Mouse (Mus musculus): ENCODE measurements around the gene Ost4. TPM values are rescaled to one million over a fixed set of nuclear protein-coding genes. Genes with fewer than 3 reads are reported as not detected.

Ost4 gene
- polyA plus RNA-seq (2015; fragmentation: Nextera tagmentation; extraction: Ambion mirVana) = 244 and 282 TPM in 2 replicates

DNA sequence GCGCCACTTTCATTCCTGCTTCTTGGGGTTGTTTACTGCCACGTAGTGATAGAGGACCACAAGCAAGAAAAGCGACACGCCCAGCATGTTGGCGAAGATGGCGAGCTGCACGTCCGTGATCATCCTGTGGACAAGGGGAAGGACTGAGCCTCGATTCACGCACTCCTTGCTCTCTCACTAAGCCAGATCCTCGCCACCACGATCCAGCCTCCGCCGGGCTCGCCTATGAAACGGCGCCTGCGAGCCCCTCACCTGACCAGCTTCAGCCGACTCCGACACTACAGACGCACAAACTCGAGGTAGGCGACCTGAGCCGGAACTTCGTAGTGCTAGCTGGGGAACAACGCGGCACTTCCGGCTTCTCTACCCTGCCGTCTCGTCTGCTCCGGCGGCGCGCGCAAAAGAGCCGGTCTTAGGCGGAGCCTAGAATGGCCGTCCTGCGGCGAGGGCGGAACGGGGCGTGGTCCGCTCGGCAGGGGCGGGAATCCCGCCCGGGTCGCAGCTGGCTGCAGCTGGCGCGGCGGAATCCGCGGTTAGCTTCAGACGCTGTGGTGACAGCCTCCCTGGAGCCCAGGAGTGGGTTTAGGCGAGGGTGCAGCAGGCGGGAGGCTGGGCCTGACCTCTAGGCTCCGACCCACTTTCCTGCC, at the start of gene Ost4:
Ost4 (minus strand) TSS at position 376 of the 647 bp plus-strand sequence.
- H3K27me3 ChIP-seq (replicated peaks) = no peaks in the 10 kb centered on the region
- peak within 1 kb of the TSS; percentile 91 for H3K27ac ChIP-seq (replicated peaks)
- H3K4me2 ChIP-seq = peak within 1 kb of the TSS; percentile 96
- peak; percentile 95 for ATAC-seq (ENCODE audit: low FRiP score)
- H3K36me3 ChIP-seq = peaks cover 26% of the 10 kb centered on the region
- H3K9me3 ChIP-seq (replicated peaks) = no peaks in the 10 kb centered on the region
- peak within 1 kb of the TSS; percentile 67 for H3K4me3 ChIP-seq (replicated peaks)
- under 1% methylated on average over 58 of the region's 58 CpGs for WGBS
- peaks cover 41% of the 10 kb centered on the region for H3K4me1 ChIP-seq
- H3K9ac ChIP-seq (replicated peaks) = peak within 1 kb of the TSS; percentile 81

DNA sequence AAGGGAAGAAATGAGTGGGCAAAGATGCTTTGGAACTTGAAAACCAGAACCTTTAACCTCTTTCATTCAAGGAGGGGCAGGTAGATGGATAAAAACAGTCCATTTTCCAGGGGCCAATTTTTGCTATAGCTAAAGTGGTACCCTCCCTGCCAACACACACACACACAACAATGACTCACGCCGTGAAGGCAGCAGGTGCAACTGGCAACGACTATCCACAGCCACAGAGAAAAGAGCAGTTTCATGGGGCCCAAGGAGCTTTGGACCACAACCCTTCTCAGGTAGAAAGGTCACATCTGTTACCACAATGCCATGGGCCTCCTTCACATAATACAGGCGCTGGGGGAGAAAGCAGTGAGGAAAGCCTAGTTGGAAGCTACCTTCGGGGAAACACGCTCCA, 48.2 kb upstream of the Ost4 start:
- Histone ChIP-seq H3K9ac (replicated peaks) (no peak overlapping the region), H3K36me3 (peaks cover 51% of the 10 kb centered on the region), H3K4me1 (peaks cover 31% of the 10 kb centered on the region), H3K4me3 (replicated peaks) (no peak overlapping the region), H3K27me3 (replicated peaks) (no peaks in the 10 kb centered on the region), H3K9me3 (replicated peaks) (no peaks in the 10 kb centered on the region), H3K4me2 (no peak overlapping the region), H3K27ac (replicated peaks) (no peak overlapping the region)
- no peak for ATAC-seq (ENCODE audit: low FRiP score)
- WGBS = 94% methylated on average over 6 of the region's 6 CpGs

DNA sequence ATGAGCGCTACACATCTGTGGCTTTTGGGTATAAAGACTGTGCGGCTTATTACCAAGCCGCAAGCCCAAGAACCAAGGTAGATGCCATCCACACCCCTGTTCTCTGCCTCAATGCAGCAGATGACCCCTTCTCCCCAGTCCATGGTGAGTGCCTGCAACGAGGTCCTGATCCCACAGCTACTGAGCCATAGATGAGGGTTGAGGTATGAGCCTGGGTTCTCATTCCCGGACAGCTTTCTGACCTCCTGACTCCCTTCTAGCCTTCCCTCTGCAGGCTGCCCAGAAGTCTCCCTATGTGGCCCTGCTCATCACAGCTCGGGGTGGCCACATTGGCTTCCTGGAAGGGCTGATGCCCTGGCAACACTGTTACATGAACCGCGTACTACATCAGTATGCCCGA, 47.0 kb upstream of the Ost4 start:
- peaks cover 51% of the 10 kb centered on the region for H3K36me3 ChIP-seq
- WGBS = 94% methylated on average over 9 of the region's 9 CpGs

DNA sequence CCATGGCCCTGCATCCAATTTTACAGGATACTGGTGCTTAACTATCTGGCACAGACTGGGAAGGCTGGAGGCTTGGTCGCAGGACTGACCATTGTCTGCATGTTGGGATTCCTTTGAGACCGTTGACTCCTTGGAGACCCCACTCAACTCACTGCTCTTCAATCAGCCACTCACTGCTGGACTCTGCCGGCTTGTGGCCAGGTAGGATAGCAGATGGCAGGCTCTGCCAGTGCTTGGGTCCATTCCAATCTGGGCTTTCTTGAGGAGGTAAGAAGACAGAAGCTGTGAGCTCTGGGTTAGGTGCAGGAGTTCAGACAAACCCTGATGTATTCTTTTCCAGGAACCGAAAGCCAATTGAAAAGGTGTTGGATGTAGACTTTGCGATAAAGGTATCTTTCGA, 46.5 kb upstream of the Ost4 start:
- H3K4me3 ChIP-seq (replicated peaks) = no peak overlapping the region
- peaks cover 36% of the 10 kb centered on the region for H3K4me1 ChIP-seq
- no peak overlapping the region for H3K4me2 ChIP-seq
- no peaks in the 10 kb centered on the region for H3K27me3 ChIP-seq (replicated peaks)
- H3K9me3 ChIP-seq (replicated peaks) = no peaks in the 10 kb centered on the region
- 88% methylated on average over 6 of the region's 6 CpGs for whole genome bisulfite sequencing
- no peak overlapping the region for H3K9ac ChIP-seq (replicated peaks)
- H3K36me3 ChIP-seq = peaks cover 51% of the 10 kb centered on the region
- no peak overlapping the region for H3K27ac ChIP-seq (replicated peaks)
- ATAC-seq (ENCODE audit: low FRiP score) = no peak

More for the DNA sequence above, 47.0 kb upstream of the Ost4 start:
- Histone ChIP-seq H3K27ac (replicated peaks) (no peak overlapping the region), H3K4me2 (no peak overlapping the region), H3K9me3 (replicated peaks) (no peaks in the 10 kb centered on the region), H3K4me1 (peaks cover 36% of the 10 kb centered on the region), H3K9ac (replicated peaks) (no peak overlapping the region), H3K27me3 (replicated peaks) (no peaks in the 10 kb centered on the region), H3K4me3 (replicated peaks) (no peak overlapping the region)
- ATAC-seq (ENCODE audit: low FRiP score) = no peak

DNA sequence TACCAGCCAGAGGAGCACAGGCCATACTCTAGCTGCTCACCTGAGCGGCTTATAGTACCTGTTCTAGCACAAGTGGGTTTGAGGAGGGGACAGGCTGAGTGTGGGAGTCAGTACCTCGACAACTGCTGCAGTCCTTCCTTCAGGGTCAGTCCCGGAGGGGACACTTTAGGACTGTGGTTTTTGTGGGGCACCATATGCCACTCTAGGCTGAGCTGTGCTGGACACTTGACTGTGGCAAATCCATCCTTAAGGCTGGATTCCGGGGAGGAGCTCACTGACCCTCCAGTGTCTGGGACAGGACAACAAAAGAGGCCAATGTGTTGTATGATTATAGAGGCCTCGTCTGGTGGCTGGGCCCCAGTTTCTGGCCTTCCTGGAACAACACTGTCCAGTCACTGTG, 45.0 kb upstream of the Ost4 start:
- ATAC-seq (ENCODE audit: low FRiP score) = no peak
- no peak overlapping the region for H3K27ac ChIP-seq (replicated peaks)

DNA sequence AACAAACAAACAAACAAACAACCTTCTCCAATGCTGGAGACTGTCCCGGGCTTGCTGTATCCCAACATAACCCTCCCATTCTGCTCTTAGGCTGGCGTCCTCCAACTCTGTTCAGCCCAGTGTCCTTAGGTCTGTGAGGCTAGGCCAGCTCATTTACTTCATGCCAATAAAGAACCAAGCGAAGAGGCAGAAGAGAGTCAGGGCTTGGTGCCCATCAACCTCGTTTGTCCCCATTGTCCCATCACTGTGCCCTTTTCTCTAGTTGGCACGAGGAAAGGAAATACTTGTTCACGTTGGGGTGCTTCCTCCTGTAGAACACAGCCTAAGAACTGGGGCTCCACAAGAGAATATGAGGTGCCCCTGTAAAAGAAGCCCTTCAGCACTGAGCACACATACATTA, 44.1 kb upstream of the Ost4 start:
- no peaks in the 10 kb centered on the region for H3K9me3 ChIP-seq (replicated peaks)
- H3K36me3 ChIP-seq = peaks cover 40% of the 10 kb centered on the region
- no peak overlapping the region for H3K27ac ChIP-seq (replicated peaks)
- peaks cover 22% of the 10 kb centered on the region for H3K4me1 ChIP-seq
- no peak overlapping the region for H3K4me2 ChIP-seq
- no peaks in the 10 kb centered on the region; the same call in 1 of the 2 replicates for H3K27me3 ChIP-seq (replicated peaks)
- WGBS = 79% methylated on average over 6 of the region's 6 CpGs
- ATAC-seq (ENCODE audit: low FRiP score) = no peak
- no peak overlapping the region for H3K9ac ChIP-seq (replicated peaks)
- H3K4me3 ChIP-seq (replicated peaks) = no peak overlapping the region

More for the DNA sequence above, 45.0 kb upstream of the Ost4 start:
- H3K9me3 ChIP-seq (replicated peaks) = no peaks in the 10 kb centered on the region
- no peaks in the 10 kb centered on the region; the same call in 1 of the 2 replicates for H3K27me3 ChIP-seq (replicated peaks)
- no peak overlapping the region for H3K9ac ChIP-seq (replicated peaks)
- H3K36me3 ChIP-seq = peaks cover 42% of the 10 kb centered on the region
- peaks cover 25% of the 10 kb centered on the region for H3K4me1 ChIP-seq
- WGBS = 88% methylated on average over 5 of the region's 5 CpGs
- no peak overlapping the region for H3K4me2 ChIP-seq
- no peak overlapping the region for H3K4me3 ChIP-seq (replicated peaks)

DNA sequence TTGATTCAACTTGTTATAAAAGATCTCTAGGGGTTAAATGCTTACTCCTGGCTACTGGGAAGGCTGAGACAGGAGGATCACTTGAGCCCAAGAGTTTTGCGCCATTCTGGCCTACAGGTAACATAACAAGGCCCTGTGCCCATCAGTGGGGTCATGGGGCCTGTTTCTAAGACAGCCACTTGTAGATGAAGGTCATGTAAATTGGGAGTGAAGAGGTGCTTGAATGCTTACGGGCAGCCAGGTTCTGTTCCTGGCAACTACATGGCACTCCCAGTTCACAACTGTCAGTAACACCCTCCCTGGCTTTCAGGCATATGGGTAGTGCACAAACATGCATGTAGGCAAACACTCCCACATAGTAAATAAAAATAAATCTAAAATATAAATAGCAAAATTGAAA, 43.3 kb upstream of the Ost4 start:
- Histone ChIP-seq H3K9me3 (replicated peaks) (no peaks in the 10 kb centered on the region), H3K9ac (replicated peaks) (no peak overlapping the region), H3K27me3 (replicated peaks) (no peaks in the 10 kb centered on the region; the same call in 1 of the 2 replicates), H3K36me3 (peaks cover 37% of the 10 kb centered on the region), H3K4me1 (peaks cover 24% of the 10 kb centered on the region), H3K4me3 (replicated peaks) (no peak overlapping the region), H3K4me2 (peak overlapping the region; percentile 88), H3K27ac (replicated peaks) (no peak overlapping the region)
- 92% methylated on average over 2 of the region's 2 CpGs for WGBS
- ATAC-seq (ENCODE audit: low FRiP score) = no peak

DNA sequence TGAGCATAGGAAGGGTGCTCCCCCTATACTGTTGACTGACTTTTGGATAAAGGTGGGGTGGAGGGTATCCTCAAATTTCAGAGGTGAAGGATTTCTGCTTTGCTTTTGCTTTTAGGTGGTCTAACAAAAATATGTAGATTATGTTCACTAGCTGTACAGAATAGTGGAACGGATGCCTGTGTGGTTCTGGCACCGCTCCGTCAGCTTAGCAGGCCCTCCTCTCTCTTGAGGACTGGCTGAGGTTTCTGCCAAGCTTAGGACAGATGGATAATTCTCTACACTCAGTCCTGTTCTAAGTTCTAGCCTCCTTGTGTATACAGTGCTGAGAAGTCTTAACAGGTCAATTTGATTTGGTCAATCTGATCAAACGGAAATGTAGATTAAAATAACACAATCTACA, 42.9 kb upstream of the Ost4 start:
- Histone ChIP-seq H3K4me1 (peaks cover 29% of the 10 kb centered on the region), H3K27me3 (replicated peaks) (no peaks in the 10 kb centered on the region; the same call in 1 of the 2 replicates), H3K9me3 (replicated peaks) (no peaks in the 10 kb centered on the region), H3K36me3 (peaks cover 33% of the 10 kb centered on the region), H3K4me2 (peak overlapping the region; percentile 88), H3K27ac (replicated peaks) (peak overlapping the region; percentile 81), H3K4me3 (replicated peaks) (peak overlapping the region; percentile 55), H3K9ac (replicated peaks) (peak overlapping the region; percentile 54)
- 56% methylated on average over 4 of the region's 4 CpGs for WGBS
- ATAC-seq (ENCODE audit: low FRiP score) = no peak; the same call in 1 of the 2 replicates

DNA sequence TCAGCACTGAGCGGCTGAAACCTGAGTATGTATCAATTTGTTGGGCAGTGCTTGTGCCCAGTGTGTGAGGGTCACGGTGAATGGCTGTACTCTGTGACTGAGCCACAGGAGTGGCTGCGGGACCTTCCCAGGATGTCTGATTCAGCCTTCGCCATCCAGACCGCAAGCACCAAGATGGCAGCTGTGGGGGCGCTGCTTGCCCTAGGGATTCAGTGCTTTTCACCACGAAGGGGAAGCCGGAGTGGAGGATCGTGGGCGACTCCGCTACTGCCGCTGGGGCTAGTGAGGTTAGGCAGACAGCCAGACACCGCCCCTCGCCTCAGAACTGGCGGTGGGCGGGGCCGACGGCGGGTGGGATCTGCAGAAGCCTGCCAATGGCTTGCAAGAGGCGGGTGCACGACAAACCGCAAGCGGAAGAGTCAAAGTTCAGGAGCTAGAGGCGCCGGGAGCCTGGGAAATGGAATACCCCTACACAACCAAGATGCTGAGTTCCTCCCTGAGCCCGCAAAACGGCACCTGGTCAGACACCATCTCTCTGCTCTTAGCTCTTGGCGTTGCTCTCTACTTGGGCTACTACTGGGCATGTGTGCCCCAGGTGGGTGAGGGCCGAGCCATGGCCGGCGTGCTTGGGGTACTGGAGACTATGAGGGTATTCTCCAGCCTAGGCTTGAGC, 42.2 kb upstream of the Ost4 start:
- H3K36me3 ChIP-seq = peaks cover 26% of the 10 kb centered on the region
- peak overlapping the region; percentile 81 for H3K27ac ChIP-seq (replicated peaks)
- peak overlapping the region; percentile 54 for H3K9ac ChIP-seq (replicated peaks)
- ATAC-seq (ENCODE audit: low FRiP score) = peak; percentile 86
- no peaks in the 10 kb centered on the region for H3K9me3 ChIP-seq (replicated peaks)
- WGBS = under 1% methylated on average over 31 of the region's 31 CpGs
- H3K4me3 ChIP-seq (replicated peaks) = peak overlapping the region; percentile 55
- H3K4me1 ChIP-seq = peaks cover 36% of the 10 kb centered on the region
- H3K27me3 ChIP-seq (replicated peaks) = no peaks in the 10 kb centered on the region; the same call in 1 of the 2 replicates
- H3K4me2 ChIP-seq = peak overlapping the region; percentile 88

DNA sequence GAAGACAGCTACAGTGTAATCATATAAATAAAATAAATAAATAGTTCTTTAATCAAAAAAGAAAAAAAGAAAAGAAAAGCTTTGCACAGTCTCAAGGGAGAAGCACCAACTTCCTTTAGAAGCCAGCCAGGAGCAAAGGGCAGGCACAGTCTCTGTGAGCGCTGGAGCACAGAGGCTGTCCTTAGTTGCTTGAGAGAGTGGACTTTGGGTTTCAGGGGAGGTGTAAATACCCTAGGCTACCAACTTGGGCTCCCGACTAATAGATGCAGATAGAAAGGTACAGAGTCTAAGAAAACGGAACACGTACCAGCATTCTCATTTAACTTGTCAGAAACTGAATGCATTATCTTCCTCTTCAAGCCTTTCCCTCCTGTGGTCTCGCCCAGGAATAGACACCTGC, 41.0 kb upstream of the Ost4 start:
- no peaks in the 10 kb centered on the region for H3K9me3 ChIP-seq (replicated peaks)
- peaks cover 14% of the 10 kb centered on the region for H3K36me3 ChIP-seq
- peaks cover 36% of the 10 kb centered on the region for H3K4me1 ChIP-seq
- H3K9ac ChIP-seq (replicated peaks) = no peak overlapping the region
- no peak overlapping the region for H3K27ac ChIP-seq (replicated peaks)
- no peaks in the 10 kb centered on the region; the same call in 1 of the 2 replicates for H3K27me3 ChIP-seq (replicated peaks)
- 86% methylated on average over 5 of the region's 5 CpGs for WGBS
- H3K4me3 ChIP-seq (replicated peaks) = no peak overlapping the region
- no peak for ATAC-seq (ENCODE audit: low FRiP score)
- H3K4me2 ChIP-seq = no peak overlapping the region

DNA sequence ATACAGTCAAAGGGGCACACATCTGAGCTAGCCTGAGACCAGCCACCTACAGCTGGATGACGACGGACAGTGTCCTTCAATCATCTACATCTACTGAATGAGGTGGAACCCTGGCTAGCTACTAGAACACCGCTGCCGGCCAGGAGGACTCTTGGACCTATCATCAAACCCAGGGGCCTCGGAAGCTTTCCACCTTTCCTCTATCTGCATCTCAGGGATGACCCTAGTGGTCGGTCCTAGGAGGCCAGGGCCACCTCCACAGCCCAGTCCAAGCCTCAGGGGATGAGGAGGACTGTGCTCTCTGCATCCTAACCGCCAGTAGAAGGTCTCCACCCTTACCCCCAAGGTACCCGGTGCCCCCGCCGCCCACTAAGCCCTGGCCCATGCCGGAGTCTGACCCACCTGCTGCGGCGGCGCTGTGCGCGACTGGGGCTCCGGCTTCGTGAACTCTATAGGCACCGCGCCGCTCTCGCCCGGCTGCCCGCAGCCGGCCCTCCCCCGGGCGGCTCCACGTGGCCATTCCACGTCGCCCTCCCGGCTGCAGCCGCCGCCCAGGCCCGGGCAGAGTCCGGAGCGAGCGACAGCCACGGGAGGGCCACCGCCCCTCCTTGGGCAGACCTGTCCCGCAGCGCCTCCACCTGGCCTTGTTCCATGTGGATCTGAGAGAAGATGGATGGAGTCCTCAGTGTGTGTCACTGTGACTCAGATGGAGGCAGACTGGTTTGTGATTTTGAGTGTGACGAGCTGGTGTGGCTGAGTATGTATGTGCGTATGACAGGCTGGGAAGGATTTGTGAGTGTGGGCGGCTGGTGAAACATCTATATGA, 37.6 kb upstream of the Ost4 start, which contains the start of gene Cgref1:
Cgref1 (minus strand) TSS at position 636 of the 826 bp plus-strand sequence.
- H3K27ac ChIP-seq (replicated peaks) = peak within 1 kb of the TSS; percentile 49

More for the DNA sequence above, 37.6 kb upstream of the Ost4 start, which contains the start of gene Cgref1:
- H3K27me3 ChIP-seq (replicated peaks) = no peaks in the 10 kb centered on the region; the same call in 1 of the 2 replicates
- H3K9ac ChIP-seq (replicated peaks) = peak within 1 kb of the TSS; percentile 74
- WGBS = 5% methylated on average over 44 of the region's 44 CpGs
- no peaks in the 10 kb centered on the region for H3K36me3 ChIP-seq
- H3K4me1 ChIP-seq = peaks cover 27% of the 10 kb centered on the region
- peak; percentile 79 for ATAC-seq (ENCODE audit: low FRiP score)
- no peaks in the 10 kb centered on the region for H3K9me3 ChIP-seq (replicated peaks)
- H3K4me2 ChIP-seq = peak within 1 kb of the TSS; percentile 93
- H3K4me3 ChIP-seq (replicated peaks) = peak within 1 kb of the TSS; percentile 63

All from neural tube, embryonic 15.5 days (tissue).